Mouse (Mus musculus): ENCODE data around the gene Cpox. TPM values are rescaled to one million over a fixed set of nuclear protein-coding genes. Genes with fewer than 3 reads are reported as not detected.

Gene Cpox
- 22.3 and 29.6 TPM in 2 replicates for polyA plus RNA-seq (2014; fragmentation: Nextera tagmentation; extraction: Ambion mirVana)

GRCm38 (mm10) chr16:58669917-58670630 lies at the start of gene Cpox:
Cpox (plus strand) TSS chr16:58670292.
- ATAC-seq (ENCODE audit: low FRiP score, low TSS enrichment): peak; percentile 99

DNA sequence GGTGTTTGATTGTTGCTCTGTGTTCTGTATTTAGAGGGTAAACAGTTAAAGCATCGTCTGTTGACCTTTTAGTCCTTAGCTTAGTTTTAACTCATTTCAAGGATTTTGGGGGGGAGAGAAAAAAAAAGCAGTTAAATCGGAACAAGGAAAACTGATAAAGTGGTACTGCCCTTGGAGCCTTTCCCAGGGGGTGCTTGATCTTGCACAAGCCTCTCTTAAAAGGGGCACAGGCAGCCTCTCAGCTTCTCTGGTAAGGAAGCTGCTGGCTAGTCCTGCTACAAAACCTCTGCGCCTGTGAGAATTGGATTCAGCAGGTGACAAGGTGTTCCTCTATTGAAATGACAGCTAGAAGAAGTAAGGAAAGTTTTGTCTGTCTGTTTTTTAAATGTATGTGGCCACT lies 47.7 kb upstream of the Cpox start:
- 89% methylated on average over 3 of the region's 3 CpGs for WGBS
- H3K4me3 ChIP-seq (ENCODE audit: low read length): no peak overlapping the region
- ATAC-seq (ENCODE audit: low FRiP score, low TSS enrichment): no peak

More at GRCm38 (mm10) chr16:58669917-58670630, at the start of gene Cpox:
- Histone ChIP-seq H3K4me2 (replicated peaks; ENCODE audit: low read depth, low read length) (peak within 1 kb of the TSS; percentile 84), H3K9me3 (ENCODE audit: control insufficient read depth, low read length) (no peaks in the 10 kb centered on the region), H3K36me3 (ENCODE audit: control insufficient read depth, insufficient read depth, low read length) (peaks cover 16% of the 10 kb centered on the region), H3K27ac (ENCODE audit: low read depth, low read length) (peak within 1 kb of the TSS; percentile 73), H3K9ac (ENCODE audit: low read depth, low read length) (peak within 1 kb of the TSS; percentile 90), H3K4me3 (ENCODE audit: low read length) (peak within 1 kb of the TSS; percentile 91), H3K27me3 (ENCODE audit: control insufficient read depth, insufficient read depth, low read length) (no peaks in the 10 kb centered on the region), H3K4me1 (ENCODE audit: control insufficient read depth, insufficient read depth, low read length) (peaks cover 7% of the 10 kb centered on the region; the same call in 1 of the 2 replicates)
- under 1% methylated on average over 48 of the region's 51 CpGs for WGBS

GRCm38 (mm10) chr16:58623114-58623513 lies 47.0 kb upstream of the Cpox start:
- H3K4me3 ChIP-seq (ENCODE audit: low read length): no peak overlapping the region
- no peaks in the 10 kb centered on the region for H3K27me3 ChIP-seq (ENCODE audit: control insufficient read depth, insufficient read depth, low read length)
- H3K27ac ChIP-seq (ENCODE audit: low read depth, low read length): no peak overlapping the region
- 56% methylated on average over 4 of the region's 4 CpGs for WGBS
- H3K9me3 ChIP-seq (ENCODE audit: control insufficient read depth, low read length): no peaks in the 10 kb centered on the region
- ATAC-seq (ENCODE audit: low FRiP score, low TSS enrichment): no peak
- no peaks in the 10 kb centered on the region for H3K36me3 ChIP-seq (ENCODE audit: control insufficient read depth, insufficient read depth, low read length)
- H3K9ac ChIP-seq (ENCODE audit: low read depth, low read length): no peak overlapping the region
- no peaks in the 10 kb centered on the region for H3K4me1 ChIP-seq (ENCODE audit: control insufficient read depth, insufficient read depth, low read length)
- H3K4me2 ChIP-seq (replicated peaks; ENCODE audit: low read depth, low read length): no peak overlapping the region

More for the DNA sequence above, 47.7 kb upstream of the Cpox start:
- no peaks in the 10 kb centered on the region for H3K27me3 ChIP-seq (ENCODE audit: control insufficient read depth, insufficient read depth, low read length)
- no peak overlapping the region for H3K4me2 ChIP-seq (replicated peaks; ENCODE audit: low read depth, low read length)
- H3K4me1 ChIP-seq (ENCODE audit: control insufficient read depth, insufficient read depth, low read length): no peaks in the 10 kb centered on the region
- H3K9me3 ChIP-seq (ENCODE audit: control insufficient read depth, low read length): no peaks in the 10 kb centered on the region
- H3K36me3 ChIP-seq (ENCODE audit: control insufficient read depth, insufficient read depth, low read length): no peaks in the 10 kb centered on the region
- H3K27ac ChIP-seq (ENCODE audit: low read depth, low read length): no peak overlapping the region
- H3K9ac ChIP-seq (ENCODE audit: low read depth, low read length): no peak overlapping the region

- Histone ChIP-seq H3K27me3 (ENCODE audit: control insufficient read depth, insufficient read depth, low read length) (no peaks in the 10 kb centered on the region), H3K4me1 (ENCODE audit: control insufficient read depth, insufficient read depth, low read length) (no peaks in the 10 kb centered on the region), H3K9ac (ENCODE audit: low read depth, low read length) (no peak overlapping the region), H3K4me2 (replicated peaks; ENCODE audit: low read depth, low read length) (no peak overlapping the region), H3K4me3 (ENCODE audit: low read length) (no peak overlapping the region), H3K9me3 (ENCODE audit: control insufficient read depth, low read length) (no peaks in the 10 kb centered on the region), H3K27ac (ENCODE audit: low read depth, low read length) (no peak overlapping the region), H3K36me3 (ENCODE audit: control insufficient read depth, insufficient read depth, low read length) (no peaks in the 10 kb centered on the region)
- ATAC-seq (ENCODE audit: low FRiP score, low TSS enrichment): peak; percentile 32; the same call in 1 of the 2 replicates
- WGBS: 90% methylated on average over 6 of the region's 6 CpGs
Measured at GRCm38 (mm10) chr16:58623944-58624343, 46.1 kb upstream of the Cpox start.

GRCm38 (mm10) chr16:58627597-58628335 lies 42.3 kb upstream of the Cpox start:
- Histone ChIP-seq H3K4me1 (ENCODE audit: control insufficient read depth, insufficient read depth, low read length) (no peaks in the 10 kb centered on the region), H3K9me3 (ENCODE audit: control insufficient read depth, low read length) (no peaks in the 10 kb centered on the region), H3K4me2 (replicated peaks; ENCODE audit: low read depth, low read length) (no peak overlapping the region), H3K36me3 (ENCODE audit: control insufficient read depth, insufficient read depth, low read length) (no peaks in the 10 kb centered on the region), H3K4me3 (ENCODE audit: low read length) (no peak overlapping the region), H3K27ac (ENCODE audit: low read depth, low read length) (no peak overlapping the region), H3K27me3 (ENCODE audit: control insufficient read depth, insufficient read depth, low read length) (no peaks in the 10 kb centered on the region), H3K9ac (ENCODE audit: low read depth, low read length) (no peak overlapping the region)
- WGBS: 93% methylated on average over 4 of the region's 4 CpGs
- ATAC-seq (ENCODE audit: low FRiP score, low TSS enrichment): no peak

- Histone ChIP-seq H3K4me3 (ENCODE audit: low read length) (no peak overlapping the region), H3K9me3 (ENCODE audit: control insufficient read depth, low read length) (no peaks in the 10 kb centered on the region), H3K36me3 (ENCODE audit: control insufficient read depth, insufficient read depth, low read length) (no peaks in the 10 kb centered on the region), H3K9ac (ENCODE audit: low read depth, low read length) (no peak overlapping the region), H3K27me3 (ENCODE audit: control insufficient read depth, insufficient read depth, low read length) (no peaks in the 10 kb centered on the region), H3K4me1 (ENCODE audit: control insufficient read depth, insufficient read depth, low read length) (no peaks in the 10 kb centered on the region), H3K27ac (ENCODE audit: low read depth, low read length) (no peak overlapping the region), H3K4me2 (replicated peaks; ENCODE audit: low read depth, low read length) (no peak overlapping the region)
- no peak for ATAC-seq (ENCODE audit: low FRiP score, low TSS enrichment)
- WGBS: 100% methylated on average over 2 of the region's 2 CpGs
Measured at GRCm38 (mm10) chr16:58628336-58628680, 41.8 kb upstream of the Cpox start.

DNA sequence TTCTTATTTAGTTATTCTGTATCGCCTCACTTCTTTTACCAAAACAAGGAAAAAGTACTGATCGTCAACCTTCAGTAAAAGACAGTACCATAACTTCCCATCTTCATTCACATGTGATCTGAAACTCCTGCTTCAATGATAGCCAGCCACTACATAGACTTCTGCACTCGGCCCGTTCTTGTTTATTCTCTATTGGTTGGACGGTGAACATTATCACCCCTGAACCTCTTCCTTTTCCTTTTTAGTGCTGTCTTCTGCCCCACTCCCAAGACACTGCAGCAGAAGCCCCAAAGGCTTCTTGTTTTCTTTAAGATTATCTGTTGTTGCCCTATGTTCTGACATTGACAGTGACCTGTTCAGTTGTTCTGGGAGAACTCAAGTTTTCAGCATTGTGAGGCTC lies 41.1 kb upstream of the Cpox start:
- no peak overlapping the region for H3K9ac ChIP-seq (ENCODE audit: low read depth, low read length)
- WGBS: 91% methylated on average over 5 of the region's 5 CpGs
- H3K36me3 ChIP-seq (ENCODE audit: control insufficient read depth, insufficient read depth, low read length): no peaks in the 10 kb centered on the region

GRCm38 (mm10) chr16:58629736-58630135 lies 40.4 kb upstream of the Cpox start:
- 66% methylated on average over 2 of the region's 2 CpGs for WGBS
- Histone ChIP-seq H3K9me3 (ENCODE audit: control insufficient read depth, low read length) (no peaks in the 10 kb centered on the region), H3K4me1 (ENCODE audit: control insufficient read depth, insufficient read depth, low read length) (no peaks in the 10 kb centered on the region), H3K4me2 (replicated peaks; ENCODE audit: low read depth, low read length) (no peak overlapping the region), H3K36me3 (ENCODE audit: control insufficient read depth, insufficient read depth, low read length) (no peaks in the 10 kb centered on the region), H3K4me3 (ENCODE audit: low read length) (no peak overlapping the region), H3K27ac (ENCODE audit: low read depth, low read length) (no peak overlapping the region), H3K9ac (ENCODE audit: low read depth, low read length) (no peak overlapping the region), H3K27me3 (ENCODE audit: control insufficient read depth, insufficient read depth, low read length) (no peaks in the 10 kb centered on the region)
- ATAC-seq (ENCODE audit: low FRiP score, low TSS enrichment): no peak

More for the DNA sequence above, 41.1 kb upstream of the Cpox start:
- H3K4me1 ChIP-seq (ENCODE audit: control insufficient read depth, insufficient read depth, low read length): no peaks in the 10 kb centered on the region
- no peak overlapping the region for H3K4me3 ChIP-seq (ENCODE audit: low read length)
- H3K4me2 ChIP-seq (replicated peaks; ENCODE audit: low read depth, low read length): no peak overlapping the region
- no peaks in the 10 kb centered on the region for H3K9me3 ChIP-seq (ENCODE audit: control insufficient read depth, low read length)
- no peak overlapping the region for H3K27ac ChIP-seq (ENCODE audit: low read depth, low read length)
- H3K27me3 ChIP-seq (ENCODE audit: control insufficient read depth, insufficient read depth, low read length): no peaks in the 10 kb centered on the region
- ATAC-seq (ENCODE audit: low FRiP score, low TSS enrichment): no peak

GRCm38 (mm10) chr16:58635866-58636265 lies 34.2 kb upstream of the Cpox start:
- Histone ChIP-seq H3K27ac (ENCODE audit: low read depth, low read length) (no peak overlapping the region), H3K27me3 (ENCODE audit: control insufficient read depth, insufficient read depth, low read length) (no peaks in the 10 kb centered on the region), H3K9me3 (ENCODE audit: control insufficient read depth, low read length) (no peaks in the 10 kb centered on the region), H3K9ac (ENCODE audit: low read depth, low read length) (no peak overlapping the region), H3K4me1 (ENCODE audit: control insufficient read depth, insufficient read depth, low read length) (no peaks in the 10 kb centered on the region), H3K4me2 (replicated peaks; ENCODE audit: low read depth, low read length) (no peak overlapping the region), H3K36me3 (ENCODE audit: control insufficient read depth, insufficient read depth, low read length) (no peaks in the 10 kb centered on the region), H3K4me3 (ENCODE audit: low read length) (no peak overlapping the region)
- 61% methylated on average over 2 of the region's 2 CpGs for WGBS
- no peak for ATAC-seq (ENCODE audit: low FRiP score, low TSS enrichment)
